Mouse (Mus musculus) heart, embryonic 10.5 days (tissue): Measurements from ENCODE around the gene Etv2. TPM values are rescaled to one million over a fixed set of nuclear protein-coding genes. Genes with fewer than 3 reads are reported as not detected.

ENCODE experiments used
- DNase-seq: peaks from one replicate; pipeline ENCODE4 v3.0.0-alpha.2; 2017; ENCODE audit warnings: low spot score
- H3K27ac ChIP-seq: fragments of 300-500 bp; sonication (generic); 2 replicates; pipeline ENCODE4 v1.5.1; 2016; ENCODE audit warnings: mild to moderate bottlenecking
- H3K27me3 ChIP-seq: fragments of 300-500 bp; sonication (generic); 2 replicates; pipeline ENCODE4 v1.6.1; 2016; ENCODE audit warnings: mild to moderate bottlenecking; ENCODE audit not compliant: poor library complexity, insufficient read depth, severe bottlenecking
- H3K36me3 ChIP-seq: fragments of 300-500 bp; sonication (generic); 2 replicates; pipeline ENCODE4 v1.6.1; 2016; ENCODE audit warnings: mild to moderate bottlenecking, moderate library complexity
- H3K4me1 ChIP-seq: fragments of 300-500 bp; sonication (generic); 2 replicates; pipeline ENCODE4 v1.6.1; 2016; ENCODE audit warnings: mild to moderate bottlenecking
- H3K4me3 ChIP-seq: fragments of 300-500 bp; sonication (generic); 2 replicates; pipeline ENCODE4 v1.5.1; 2016; ENCODE audit warnings: mild to moderate bottlenecking, moderate library complexity
- H3K9me3 ChIP-seq: fragments of 300-500 bp; sonication (generic); 2 replicates; pipeline ENCODE4 v1.6.1; 2016; ENCODE audit warnings: mild to moderate bottlenecking, moderate library complexity
- WGBS: fragments of 180-500 bp; shearing (Covaris S2); methylation state at CpG from one replicate; pipeline ENCODE4 v1.1.7; 2016; 5-methylcytosine and 5-hydroxymethylcytosine counted together
- polyA plus RNA-seq: library from polyadenylated mRNA; unstranded; fragments of >200 nt; fragmentation: Nextera tagmentation; extraction: Ambion mirVana; gene quantifications from 2 replicates; pipeline ENCODE4 v1.2.1, GENCODE M21; 2016

Etv2 gene
- polyA plus RNA-seq, 1 experiment from 2014 or later = 5.9 TPM

DNA sequence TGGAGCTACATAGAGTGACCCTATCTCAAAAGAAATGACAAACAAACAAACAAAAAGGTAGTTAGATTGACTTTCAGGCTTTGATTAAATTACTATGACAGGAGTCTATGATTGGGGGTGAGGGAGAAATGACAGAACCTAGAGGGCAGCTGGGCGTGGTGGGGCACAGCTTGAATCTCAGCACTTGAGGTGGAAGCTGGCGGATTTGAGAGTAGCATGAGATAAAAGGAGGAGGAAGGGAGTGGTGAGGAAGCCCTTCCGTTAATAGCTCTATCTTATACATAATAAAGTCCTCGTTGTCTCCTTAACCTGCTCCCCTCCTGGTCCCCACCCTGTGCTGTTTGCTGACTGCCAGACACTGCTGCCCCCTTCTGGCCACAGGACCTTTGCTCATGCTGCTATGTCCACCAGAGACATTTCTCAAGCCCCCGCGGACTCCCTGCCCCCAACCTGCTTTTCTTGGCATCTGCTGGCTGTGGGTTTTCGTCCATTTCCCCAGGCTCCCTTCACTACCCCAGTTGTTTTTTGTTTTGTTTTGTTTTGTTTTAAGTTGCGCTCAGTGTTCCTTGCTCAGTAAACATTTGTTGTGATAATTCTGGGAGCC is 27.8 kb downstream of the Etv2 start:
- no peaks in the 10 kb centered on the region for H3K9me3 ChIP-seq
- no peak for DNase-seq
- no peaks in the 10 kb centered on the region for H3K36me3 ChIP-seq
- whole genome bisulfite sequencing = 23% methylated on average over 8 of the region's 8 CpGs
- peaks cover 12% of the 10 kb centered on the region for H3K4me1 ChIP-seq
- H3K4me3 ChIP-seq = no peak overlapping the region
- no peak overlapping the region for H3K27ac ChIP-seq
- peaks cover 9% of the 10 kb centered on the region; the same call in 1 of the 2 replicates for H3K27me3 ChIP-seq

DNA sequence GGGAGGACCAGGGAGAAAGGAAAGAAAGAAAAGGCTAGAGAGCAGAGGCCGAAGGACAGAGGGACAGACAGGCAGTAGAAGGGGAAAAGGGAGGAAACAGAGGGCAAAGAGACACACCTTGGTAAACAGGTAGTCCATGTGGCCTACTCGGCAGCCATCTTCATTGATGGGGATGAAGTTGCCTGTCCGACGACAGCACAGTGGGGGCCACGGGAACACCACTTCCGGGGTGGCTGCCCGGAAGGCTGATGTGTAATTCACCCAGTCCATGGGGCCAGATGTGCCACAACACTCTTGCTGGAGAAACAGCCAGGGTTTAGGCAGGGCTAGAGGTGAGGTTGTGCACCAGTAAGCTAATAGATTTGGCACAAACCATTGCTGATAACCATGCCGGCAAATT is 30.7 kb downstream of the Etv2 start:
- H3K4me3 ChIP-seq = no peak overlapping the region
- no peaks in the 10 kb centered on the region for H3K36me3 ChIP-seq
- H3K27me3 ChIP-seq = peaks cover 9% of the 10 kb centered on the region; the same call in 1 of the 2 replicates
- H3K4me1 ChIP-seq = peaks cover 20% of the 10 kb centered on the region
- no peaks in the 10 kb centered on the region for H3K9me3 ChIP-seq
- no peak overlapping the region for H3K27ac ChIP-seq
- WGBS = 76% methylated on average over 8 of the region's 8 CpGs
- DNase-seq = no peak

DNA sequence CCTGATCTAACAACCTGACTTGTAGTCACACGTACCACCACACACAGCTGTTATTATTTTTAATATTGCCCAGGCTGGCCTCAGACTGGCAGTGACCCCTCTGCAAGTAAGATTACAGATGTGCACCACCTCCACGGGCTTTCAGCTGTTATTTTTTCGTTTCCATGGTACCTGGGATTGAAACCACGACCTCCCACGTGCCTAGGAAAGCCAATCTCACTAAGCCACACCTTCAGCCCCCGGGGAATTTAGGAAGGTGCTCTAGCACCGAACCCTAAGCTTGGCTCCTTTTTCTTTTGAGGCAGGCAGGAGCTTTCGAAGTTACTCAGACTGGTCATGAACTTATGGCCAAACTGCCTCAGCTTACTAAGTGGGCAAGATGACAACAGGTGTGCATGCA is 31.2 kb downstream of the Etv2 start:
- Histone ChIP-seq H3K9me3 (no peaks in the 10 kb centered on the region), H3K4me1 (peaks cover 19% of the 10 kb centered on the region), H3K27ac (no peak overlapping the region), H3K27me3 (peaks cover 9% of the 10 kb centered on the region; the same call in 1 of the 2 replicates), H3K4me3 (no peak overlapping the region), H3K36me3 (no peaks in the 10 kb centered on the region)
- 58% methylated on average over 8 of the region's 8 CpGs for WGBS
- no peak for DNase-seq

DNA sequence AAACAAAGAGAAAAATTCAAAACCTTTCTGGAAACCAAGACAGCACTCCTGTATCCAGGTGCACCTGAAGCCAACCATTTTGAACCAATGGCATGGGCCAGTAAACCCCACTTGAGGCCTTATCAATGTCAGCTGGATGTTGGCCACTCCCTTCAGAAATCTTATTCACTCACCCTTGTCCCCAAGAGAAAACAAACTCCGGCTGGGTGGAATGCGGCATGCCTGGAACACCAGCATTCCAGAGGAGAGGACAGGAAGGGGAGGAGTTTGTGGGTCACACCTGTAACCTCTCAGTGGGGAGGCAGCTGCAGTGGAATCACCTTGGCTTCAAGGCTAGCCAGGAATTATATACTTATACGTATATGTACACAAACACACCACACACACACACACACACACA is 33.1 kb downstream of the Etv2 start:
- H3K4me3 ChIP-seq = no peak overlapping the region
- H3K36me3 ChIP-seq = no peaks in the 10 kb centered on the region
- no peak for DNase-seq
- peaks cover 18% of the 10 kb centered on the region for H3K4me1 ChIP-seq
- 23% methylated on average over 3 of the region's 3 CpGs for WGBS
- no peaks in the 10 kb centered on the region for H3K9me3 ChIP-seq
- H3K27ac ChIP-seq = no peak overlapping the region
- peaks cover 5% of the 10 kb centered on the region; the same call in 1 of the 2 replicates for H3K27me3 ChIP-seq

DNA sequence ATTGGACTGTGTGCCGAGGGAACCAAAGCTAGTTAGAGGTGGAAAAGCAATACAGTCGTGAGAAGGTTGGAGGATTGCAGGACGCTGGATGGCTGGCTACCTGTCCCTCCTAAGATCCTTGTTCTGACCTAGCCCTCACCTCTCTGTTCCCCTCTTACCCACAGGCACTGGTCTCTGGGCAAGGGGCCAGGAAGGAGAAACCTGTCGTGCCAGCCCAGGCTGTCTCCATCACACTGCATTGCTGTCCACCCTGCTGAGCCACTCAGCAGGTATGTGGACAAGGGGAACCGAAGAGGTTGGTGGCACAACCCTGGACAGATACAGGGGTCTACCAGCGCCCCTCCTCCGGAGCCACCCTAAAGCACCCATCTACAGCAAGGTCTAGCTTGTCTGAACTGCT is 35.0 kb downstream of the Etv2 start:
- H3K4me3 ChIP-seq = no peak overlapping the region
- no peak overlapping the region for H3K27ac ChIP-seq
- no peak for DNase-seq
- no peaks in the 10 kb centered on the region for H3K27me3 ChIP-seq
- WGBS = 72% methylated on average over 7 of the region's 7 CpGs
- H3K4me1 ChIP-seq = peaks cover 18% of the 10 kb centered on the region
- no peaks in the 10 kb centered on the region for H3K9me3 ChIP-seq
- no peaks in the 10 kb centered on the region for H3K36me3 ChIP-seq

DNA sequence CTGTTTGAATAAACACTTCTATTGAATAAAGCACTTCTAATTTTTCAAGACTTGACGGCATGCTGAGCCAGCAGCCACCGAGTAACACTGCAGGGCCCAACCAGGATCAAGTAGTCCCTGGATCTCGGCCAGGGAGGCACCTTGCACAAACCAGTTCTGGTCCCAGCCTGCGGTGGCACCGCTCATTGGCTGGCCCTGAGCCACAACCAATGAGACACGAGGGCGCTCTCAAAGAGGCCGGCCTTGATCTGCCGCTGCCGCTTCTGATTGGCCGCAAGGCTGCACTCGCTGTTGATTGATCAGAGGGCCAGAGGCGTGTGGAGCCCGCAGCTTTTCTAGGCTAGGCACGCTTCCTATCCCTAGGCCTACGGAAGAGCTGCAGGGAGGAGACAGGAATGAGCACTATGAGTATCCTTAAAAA is 35.7 kb downstream of the Etv2 start:
- Histone ChIP-seq H3K4me3 (peak overlapping the region; percentile 19), H3K27ac (no peak overlapping the region)
- peak; percentile 97 for DNase-seq

DNA sequence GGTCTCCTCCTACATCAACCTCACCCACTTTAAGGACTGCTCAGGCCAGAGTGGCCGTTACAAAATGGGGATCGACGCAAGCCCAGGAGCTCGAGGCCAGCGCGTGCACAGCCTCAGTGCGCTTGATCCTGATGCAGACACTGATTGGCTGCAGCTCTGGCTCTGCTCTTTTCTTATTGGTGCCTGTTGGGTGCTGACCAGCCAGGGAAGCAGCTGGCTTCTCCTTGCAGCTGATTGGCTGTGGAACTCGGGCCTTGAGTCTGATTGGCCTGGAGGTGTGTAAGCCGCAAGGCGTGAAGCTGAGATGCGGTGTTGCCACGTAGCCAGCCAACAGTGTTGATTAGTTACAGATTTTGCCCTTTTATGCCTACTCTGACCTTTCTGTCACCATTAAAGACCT is 36.9 kb downstream of the Etv2 start, which contains the start of gene Zbtb32:
TSS of gene Zbtb32 (minus strand) at position 124 of the 400 bp plus-strand sequence.
- Histone ChIP-seq H3K27ac (no peak within 1 kb of the TSS), H3K9me3 (no peaks in the 10 kb centered on the region), H3K4me3 (peak within 1 kb of the TSS; percentile 19; the same call in 1 of the 2 replicates), H3K27me3 (peaks cover 8% of the 10 kb centered on the region; the same call in 1 of the 2 replicates), H3K4me1 (peaks cover 18% of the 10 kb centered on the region), H3K36me3 (no peaks in the 10 kb centered on the region)
- 91% methylated on average over 12 of the region's 12 CpGs for WGBS
- no peak for DNase-seq

More for the DNA sequence above, 35.7 kb downstream of the Etv2 start:
- Histone ChIP-seq H3K36me3 (no peaks in the 10 kb centered on the region), H3K4me1 (peaks cover 18% of the 10 kb centered on the region), H3K27me3 (peaks cover 4% of the 10 kb centered on the region; the same call in 1 of the 2 replicates), H3K9me3 (no peaks in the 10 kb centered on the region)
- 2% methylated on average over 16 of the region's 16 CpGs for WGBS

DNA sequence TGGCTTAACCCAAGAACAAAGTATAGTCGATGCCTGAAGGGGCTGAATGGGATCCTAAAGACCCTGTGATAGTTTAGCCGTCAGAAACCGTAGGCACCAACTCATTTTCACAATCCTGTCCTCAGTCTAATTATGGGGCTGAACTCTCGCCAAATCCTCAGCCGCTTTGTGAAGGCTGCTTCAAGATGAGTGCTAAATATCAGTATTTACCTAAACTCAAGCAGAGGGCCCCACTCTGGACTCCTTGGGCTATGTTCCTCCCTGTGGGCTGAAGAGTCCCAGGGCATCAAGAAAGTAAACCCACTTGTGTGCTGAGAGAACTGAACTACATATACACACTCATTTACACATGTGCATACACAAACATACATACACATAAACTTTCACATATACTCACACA is 38.8 kb downstream of the Etv2 start:
- H3K27ac ChIP-seq = no peak overlapping the region
- no peak overlapping the region for H3K4me3 ChIP-seq
- no peak for DNase-seq
- peaks cover 12% of the 10 kb centered on the region for H3K4me1 ChIP-seq
- WGBS = 78% methylated on average over 5 of the region's 5 CpGs
- H3K27me3 ChIP-seq = peaks cover 8% of the 10 kb centered on the region; the same call in 1 of the 2 replicates
- H3K9me3 ChIP-seq = no peaks in the 10 kb centered on the region
- no peaks in the 10 kb centered on the region for H3K36me3 ChIP-seq

DNA sequence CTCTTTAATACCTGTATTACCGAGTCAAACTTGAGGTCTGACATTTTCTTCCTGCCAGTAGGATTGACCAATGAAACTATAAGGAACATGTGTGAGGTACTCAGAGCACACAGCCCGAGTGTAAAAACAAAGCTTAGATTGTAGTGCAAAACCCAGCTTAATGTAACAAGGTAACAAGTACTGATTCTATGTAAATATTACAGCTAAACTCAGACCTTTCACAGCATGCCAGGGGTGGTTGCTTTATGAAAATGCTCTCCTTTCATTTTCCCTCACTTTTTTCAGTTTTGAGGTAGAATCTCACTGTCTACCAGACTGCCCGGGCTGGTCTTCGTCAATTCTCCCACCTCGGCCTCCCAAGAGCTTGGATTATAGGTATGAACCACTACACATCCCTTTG is 39.6 kb downstream of the Etv2 start:
- Histone ChIP-seq H3K27ac (no peak overlapping the region), H3K4me3 (no peak overlapping the region), H3K36me3 (no peaks in the 10 kb centered on the region), H3K9me3 (no peaks in the 10 kb centered on the region), H3K27me3 (peaks cover 8% of the 10 kb centered on the region; the same call in 1 of the 2 replicates), H3K4me1 (peaks cover 12% of the 10 kb centered on the region)
- WGBS = 76% methylated on average over 5 of the region's 5 CpGs
- no peak for DNase-seq

DNA sequence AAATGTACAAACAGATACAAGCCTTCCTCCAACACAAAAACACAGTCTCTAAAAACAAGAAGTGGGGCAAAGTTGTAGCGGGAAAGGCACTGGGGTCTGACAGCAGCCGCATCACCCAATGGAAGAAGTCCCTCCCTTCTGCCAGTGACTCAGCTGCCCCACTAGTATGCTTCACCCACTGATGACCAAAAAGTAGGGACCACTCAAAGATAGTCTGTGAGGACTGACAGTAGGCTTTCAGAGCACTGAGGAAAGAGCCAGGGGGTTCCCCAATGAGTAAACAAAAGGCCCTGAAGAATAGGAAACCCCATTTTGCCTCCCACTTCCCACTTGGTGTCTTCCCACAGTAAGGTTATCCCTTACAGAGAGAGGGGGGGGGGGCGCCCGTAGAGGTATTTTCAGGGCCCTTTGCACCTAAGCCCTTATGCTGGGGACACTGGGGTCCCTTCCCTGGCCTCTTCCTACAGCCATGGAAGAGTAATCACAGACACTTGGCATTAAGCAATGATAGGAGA is 41.1 kb downstream of the Etv2 start:
- no peak overlapping the region for H3K27ac ChIP-seq
- DNase-seq = no peak
- H3K9me3 ChIP-seq = no peaks in the 10 kb centered on the region
- no peak overlapping the region for H3K4me3 ChIP-seq
- H3K27me3 ChIP-seq = peaks cover 8% of the 10 kb centered on the region; the same call in 1 of the 2 replicates
- peaks cover 7% of the 10 kb centered on the region for H3K4me1 ChIP-seq
- WGBS = 56% methylated on average over 4 of the region's 4 CpGs
- no peaks in the 10 kb centered on the region for H3K36me3 ChIP-seq

DNA sequence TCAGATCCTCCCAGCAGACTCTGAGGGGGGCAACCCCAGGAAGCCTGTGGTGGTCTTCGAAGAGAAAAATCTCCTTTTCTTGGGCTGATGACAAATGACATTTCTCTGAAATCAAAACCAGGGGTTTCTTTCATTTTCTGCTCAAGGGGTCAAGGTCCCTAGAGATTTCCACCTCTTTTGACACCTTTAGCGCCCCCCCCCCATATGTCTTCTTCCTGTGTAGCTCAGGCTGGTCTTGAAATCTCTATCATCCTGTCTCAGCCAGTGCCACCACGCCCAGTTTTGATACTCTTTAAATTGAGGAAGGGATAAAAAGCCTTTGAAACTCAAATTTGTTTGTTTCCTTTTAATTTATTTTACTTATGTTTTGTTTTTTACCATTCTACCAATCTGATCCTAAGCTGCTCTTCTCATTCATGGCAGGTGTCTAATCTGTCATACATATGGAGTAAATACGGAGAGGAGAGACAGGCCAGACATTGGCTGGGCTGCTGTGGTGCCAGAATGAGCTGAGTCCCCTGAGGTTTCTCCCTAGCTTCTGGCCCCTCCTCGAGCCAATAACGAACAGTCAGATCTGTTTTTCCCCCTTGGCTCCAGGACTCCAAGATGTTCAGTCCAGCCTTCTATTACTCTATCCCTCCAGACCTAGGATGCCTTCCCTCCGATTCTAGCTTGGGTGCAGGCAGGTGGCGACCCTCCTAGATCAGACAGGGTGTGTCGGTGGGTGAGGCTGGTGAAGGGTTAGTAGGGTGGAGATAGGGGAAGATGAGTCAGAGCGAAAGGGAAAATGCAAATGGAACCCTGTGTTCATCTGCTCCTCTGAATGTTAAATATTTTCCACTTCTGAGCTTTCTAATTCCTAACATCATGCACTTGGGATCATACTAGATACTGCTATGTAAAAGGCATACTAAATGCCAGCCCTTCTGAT is 41.8 kb downstream of the Etv2 start:
- Histone ChIP-seq H3K36me3 (no peaks in the 10 kb centered on the region), H3K4me1 (peaks cover 7% of the 10 kb centered on the region), H3K9me3 (no peaks in the 10 kb centered on the region), H3K27me3 (peaks cover 8% of the 10 kb centered on the region; the same call in 1 of the 2 replicates), H3K4me3 (no peak overlapping the region), H3K27ac (no peak overlapping the region)
- DNase-seq = no peak
- 71% methylated on average over 10 of the region's 10 CpGs for WGBS

DNA sequence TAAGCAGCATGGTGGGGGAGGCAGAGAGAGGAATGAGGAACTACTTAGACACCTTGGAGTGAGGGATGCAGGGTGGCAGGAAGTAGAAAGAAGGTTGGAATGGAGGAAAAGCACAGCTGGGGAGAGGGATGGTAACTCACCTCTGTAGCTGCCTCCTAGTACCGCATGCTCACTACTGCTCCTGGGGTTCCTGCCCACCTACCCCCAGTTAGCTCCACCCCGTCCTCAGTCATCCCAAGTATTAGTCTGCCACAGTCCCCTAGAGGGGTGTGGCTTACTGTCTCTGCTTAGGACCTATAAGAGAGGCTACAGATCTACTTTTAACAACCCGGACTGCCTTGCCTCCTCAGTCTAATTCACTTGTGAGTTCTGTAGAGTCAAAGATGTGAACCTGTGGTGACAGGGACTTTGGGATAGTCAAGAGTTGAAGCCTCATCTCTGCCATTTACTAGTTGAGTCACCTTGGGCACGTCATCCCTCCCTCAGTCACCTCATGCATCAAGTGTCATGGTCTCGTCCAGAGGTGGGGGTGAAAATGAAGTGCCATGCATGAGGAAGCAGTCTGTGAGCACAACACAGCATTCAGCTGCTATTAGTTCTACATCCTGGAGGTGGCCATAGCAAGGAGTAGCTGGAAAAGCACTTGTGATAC is 42.8 kb downstream of the Etv2 start:
- H3K36me3 ChIP-seq = no peaks in the 10 kb centered on the region
- H3K27ac ChIP-seq = no peak overlapping the region
- 40% methylated on average over 5 of the region's 5 CpGs for WGBS

More for the DNA sequence above, 42.8 kb downstream of the Etv2 start:
- no peak for DNase-seq
- H3K4me3 ChIP-seq = no peak overlapping the region
- peaks cover 7% of the 10 kb centered on the region for H3K4me1 ChIP-seq
- H3K9me3 ChIP-seq = no peaks in the 10 kb centered on the region
- peaks cover 8% of the 10 kb centered on the region; the same call in 1 of the 2 replicates for H3K27me3 ChIP-seq
